Comparison of ENCODE assay signal across 27 mouse cellular contexts in genomic region chr10:84733511-84733910, GRCm38 (mm10). TPM values are rescaled to one million over a fixed set of nuclear protein-coding genes. Genes with fewer than 3 reads are reported as not detected.
A peak's percentile ranks its signal among the peaks of the same experiment; 100 is the strongest.
DNase-seq lines count a peak whose midpoint lies in the region; ATAC-seq and TF ChIP-seq lines count a peak whose summit lies in the region.
"Had no signal": no experiment of that assay in that cellular context is flagged by ENCODE, and none has a peak within 500 bp of the region (broad histone marks: within the 10 kb centered on the region; RNA-seq: fewer than 3 reads in every experiment).

No protein-coding gene starts in this region.

- DNase-seq in embryonic facial prominence, embryonic 11.5 days (ENCODE audit: low spot score): peak; percentile 25
- DNase-seq in embryonic facial prominence, embryonic 10.5 days (ENCODE audit: low spot score): no peak
- DNase-seq in kidney, adult 18-20 months: no peak
- peak; percentile 28 for DNase-seq in brain, embryonic 14.5 days (ENCODE audit: low read depth)
- no peak for DNase-seq in left cerebral cortex, postnatal 4 days
- DNase-seq: adrenal gland, adult 2 months; adrenal gland, postnatal 14 days; cerebellum, adult 11-12 months; cerebellum, adult 8-10 months; cerebellum, postnatal 10 days; cerebellum, postnatal 36 days; embryo, embryonic 11 days; forebrain, postnatal 0 days; gastrocnemius, adult 2 months; gastrocnemius, postnatal 14 days; heart, adult 18-20 months; heart, postnatal 10 days; heart, postnatal 36 days; kidney, adult 11 months had no signal

- H3K9ac ChIP-seq in embryonic facial prominence, embryonic 11.5 days (replicated peaks; ENCODE audit: low read length): no peak overlapping the region
- no peak overlapping the region for H3K9ac ChIP-seq in kidney, embryonic 14.5 days (ENCODE audit: low read depth, low read length)
- H3K9ac ChIP-seq: embryonic facial prominence, embryonic 12.5 days; forebrain, postnatal 0 days; heart, embryonic 12.5 days; heart, embryonic 15.5 days; hindbrain, embryonic 14.5 days; intestine, embryonic 15.5 days had no signal

- no peaks in the 10 kb centered on the region for H3K9me3 ChIP-seq in embryonic facial prominence, embryonic 11.5 days (replicated peaks; ENCODE audit: control insufficient read depth, low read length)
- H3K9me3 ChIP-seq in embryonic facial prominence, embryonic 10.5 days: no peaks in the 10 kb centered on the region
- no peaks in the 10 kb centered on the region for H3K9me3 ChIP-seq in kidney, embryonic 14.5 days (ENCODE audit: control insufficient read depth, low read length)
- H3K9me3 ChIP-seq: embryonic facial prominence, embryonic 12.5 days; heart, embryonic 15.5 days; intestine, embryonic 15.5 days had no signal

- H3K27me3 ChIP-seq in embryonic facial prominence, embryonic 11.5 days (ENCODE audit: control insufficient read depth, insufficient read depth, low read length): no peaks in the 10 kb centered on the region
- H3K27me3 ChIP-seq in embryonic facial prominence, embryonic 10.5 days (replicated peaks; ENCODE audit: low read depth, poor library complexity, severe bottlenecking): no peaks in the 10 kb centered on the region
- no peaks in the 10 kb centered on the region for H3K27me3 ChIP-seq in kidney, embryonic 14.5 days (ENCODE audit: control insufficient read depth, insufficient read depth, low read length)
- H3K27me3 ChIP-seq: embryonic facial prominence, embryonic 12.5 days; heart, embryonic 12.5 days; heart, embryonic 15.5 days; intestine, embryonic 15.5 days had no signal

- H3K4me2 ChIP-seq in embryonic facial prominence, embryonic 11.5 days (ENCODE audit: low read depth, low read length): no peak overlapping the region
- no peak overlapping the region for H3K4me2 ChIP-seq in kidney, embryonic 14.5 days (replicated peaks; ENCODE audit: low read depth, low read length)
- H3K4me2 ChIP-seq: embryonic facial prominence, embryonic 12.5 days; heart, embryonic 12.5 days; heart, embryonic 15.5 days; hindbrain, embryonic 14.5 days; intestine, embryonic 15.5 days had no signal

- intact Hi-C loops in left cerebral cortex, postnatal 4 days (cut with DNase I): no loop called here

- no peak for TF ChIP-seq POLR2A in brain, embryonic 14.5 days (IDR thresholded peaks at IDR 0.05; ENCODE audit: borderline replicate concordance, extremely low read depth, insufficient read depth, insufficient read length, poor library complexity, severe bottlenecking)

- no peak for ATAC-seq in embryonic facial prominence, embryonic 11.5 days (replicated peaks; ENCODE audit: insufficient number of reproducible peaks, low FRiP score, low TSS enrichment, low read depth)
- ATAC-seq in kidney, embryonic 14.5 days (ENCODE audit: low FRiP score, low TSS enrichment): no peak
- ATAC-seq: forebrain, embryonic 14.5 days; forebrain, postnatal 0 days; intestine, embryonic 15.5 days had no signal

- no peak overlapping the region for H3K27ac ChIP-seq in embryonic facial prominence, embryonic 11.5 days (replicated peaks; ENCODE audit: low read depth, low read length)
- H3K27ac ChIP-seq in embryonic facial prominence, embryonic 10.5 days (replicated peaks): no peak overlapping the region
- H3K27ac ChIP-seq in kidney, embryonic 14.5 days (ENCODE audit: low read depth, low read length): 0 out of 2 replicates have a peak overlapping the region, but pooled peaks have one; percentile 26
- H3K27ac ChIP-seq: embryonic facial prominence, embryonic 12.5 days; gastrocnemius, adult 2 months; heart, embryonic 15.5 days; hindbrain, embryonic 14.5 days; intestine, embryonic 15.5 days had no signal

- no peak overlapping the region for H3K4me3 ChIP-seq in embryonic facial prominence, embryonic 11.5 days (ENCODE audit: low read depth, low read length)
- no peak overlapping the region for H3K4me3 ChIP-seq in embryonic facial prominence, embryonic 10.5 days
- H3K4me3 ChIP-seq in kidney, embryonic 14.5 days (ENCODE audit: low read length): no peak overlapping the region
- H3K4me3 ChIP-seq: embryonic facial prominence, embryonic 12.5 days; erythroblast, embryonic 14.5 days; gastrocnemius, adult 2 months; heart, embryonic 12.5 days; heart, embryonic 15.5 days; intestine, embryonic 15.5 days had no signal

- no peaks in the 10 kb centered on the region for H3K36me3 ChIP-seq in embryonic facial prominence, embryonic 11.5 days (replicated peaks; ENCODE audit: control insufficient read depth, insufficient read depth, low read depth, low read length)
- no peaks in the 10 kb centered on the region for H3K36me3 ChIP-seq in embryonic facial prominence, embryonic 10.5 days (replicated peaks)
- no peaks in the 10 kb centered on the region for H3K36me3 ChIP-seq in kidney, embryonic 14.5 days (ENCODE audit: control insufficient read depth, insufficient read depth, low read length)
- H3K36me3 ChIP-seq: embryonic facial prominence, embryonic 12.5 days; heart, embryonic 15.5 days; intestine, embryonic 15.5 days had no signal

- no peaks in the 10 kb centered on the region for H3K4me1 ChIP-seq in embryonic facial prominence, embryonic 11.5 days (ENCODE audit: control insufficient read depth, insufficient read depth, low read length)
- peaks cover 5% of the 10 kb centered on the region; the same call in 1 of the 2 replicates for H3K4me1 ChIP-seq in embryonic facial prominence, embryonic 10.5 days
- H3K4me1 ChIP-seq in kidney, embryonic 14.5 days (ENCODE audit: control insufficient read depth, insufficient read depth, low read length): no peaks in the 10 kb centered on the region
- H3K4me1 ChIP-seq: embryonic facial prominence, embryonic 12.5 days had no signal

- TF ChIP-seq CTCF in brain, embryonic 14.5 days (IDR thresholded peaks at IDR 0.05; ENCODE audit: borderline replicate concordance, extremely low read depth, insufficient read depth, insufficient read length): no peak

- 71% methylated on average over 6 of the region's 6 CpGs for WGBS in embryonic facial prominence, embryonic 11.5 days
- whole genome bisulfite sequencing in embryonic facial prominence, embryonic 10.5 days: 83% methylated on average over 6 of the region's 6 CpGs
- 66% methylated on average over 6 of the region's 6 CpGs for WGBS in kidney, embryonic 14.5 days

RNA-seq across cellular contexts. Expression of gene Rfx4, which starts 22.4 kb away (rescaled TPM):
- polyA plus RNA-seq in embryonic facial prominence, embryonic 11.5 days (2014; fragmentation: Nextera tagmentation; extraction: Ambion mirVana): 4.8 and 5.2 TPM in 2 replicates
- 3.8 and 15.5 TPM in 2 replicates for polyA plus RNA-seq in embryonic facial prominence, embryonic 10.5 days (2016; fragmentation: Nextera tagmentation; extraction: Ambion mirVana)
- 0.17 and 0.19 TPM in 2 replicates for polyA plus RNA-seq in kidney, embryonic 14.5 days (2014; fragmentation: Nextera tagmentation; extraction: Ambion mirVana)
- polyA plus RNA-seq in brain, embryonic 14.5 days (2012; rRNA removed): 20.4 and 27.9 TPM in 2 replicates
- 10 to 100 TPM in 1 of 2 experiments, 1 to 10 TPM in 1; 9.4 to 10.1 TPM for total RNA-seq in left cerebral cortex, postnatal 4 days (2021)
- total RNA-seq: gastrocnemius, adult 2 months; heart, adult 18-20 months had no signal
- polyA plus RNA-seq: adrenal gland, adult 2 months; erythroblast, embryonic 14.5 days; heart, embryonic 15.5 days; intestine, embryonic 15.5 days had no signal

Comparison
In these comparisons a context has a peak if more than half of its experiments do, and no peak if none do; other contexts are left out.
1. DNase-seq: peak in embryonic facial prominence, embryonic 11.5 days (single experiment) and brain, embryonic 14.5 days (single experiment); none in embryonic facial prominence, embryonic 10.5 days (single experiment), kidney, adult 18-20 months (single experiment) and left cerebral cortex, postnatal 4 days (single experiment).